Mouse (Mus musculus) testis, postnatal 10 days (tissue): ENCODE data around the gene Prn.

Experiments used
- DNase-seq: peaks from one replicate; pipeline ENCODE4 v3.0.0; 2021; ENCODE audit warnings: low spot score

The Prn gene

GRCm38 (mm10) chr2:131909683-131910572 lies at the start of gene Prn, which contains the start of gene Prnp:
Gene Prn, plus strand, starts transcription at chr2:131909957.
Gene Prnp, plus strand, starts transcription at chr2:131909928.
- peak; percentile 96 for DNase-seq

GRCm38 (mm10) chr2:131862617-131863275 lies 47.0 kb upstream of the Prn start:
- DNase-seq = no peak

GRCm38 (mm10) chr2:131863472-131863871 lies 46.3 kb upstream of the Prn start:
- DNase-seq = no peak

DNA sequence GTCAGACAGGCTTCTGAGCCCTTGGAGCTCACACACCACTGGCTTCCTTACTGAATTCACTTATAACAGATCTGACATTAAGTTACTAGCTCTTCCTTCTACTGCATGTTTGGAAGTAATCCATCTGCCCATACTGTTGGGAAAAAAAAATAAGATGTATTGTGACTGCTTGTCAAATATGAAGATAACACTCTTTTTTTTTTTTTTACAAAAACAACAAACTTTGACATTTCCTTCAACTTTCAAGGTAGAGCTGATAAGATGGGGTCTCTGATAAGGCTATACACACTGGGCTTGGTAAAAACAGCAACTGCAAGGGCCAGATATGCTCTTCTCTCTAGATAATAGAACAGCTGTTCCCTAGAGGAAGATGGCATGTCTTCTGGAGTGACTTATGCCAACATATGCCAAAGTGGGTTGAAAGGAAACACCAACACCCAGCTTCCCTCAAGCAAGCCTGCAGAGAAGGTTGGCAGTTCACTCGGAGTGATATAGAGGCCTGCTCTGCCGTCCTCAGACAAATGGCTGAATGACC lies 45.4 kb upstream of the Prn start:
- DNase-seq = no peak

- DNase-seq = no peak
Observed at GRCm38 (mm10) chr2:131866676-131867075, 43.1 kb upstream of the Prn start.

DNA sequence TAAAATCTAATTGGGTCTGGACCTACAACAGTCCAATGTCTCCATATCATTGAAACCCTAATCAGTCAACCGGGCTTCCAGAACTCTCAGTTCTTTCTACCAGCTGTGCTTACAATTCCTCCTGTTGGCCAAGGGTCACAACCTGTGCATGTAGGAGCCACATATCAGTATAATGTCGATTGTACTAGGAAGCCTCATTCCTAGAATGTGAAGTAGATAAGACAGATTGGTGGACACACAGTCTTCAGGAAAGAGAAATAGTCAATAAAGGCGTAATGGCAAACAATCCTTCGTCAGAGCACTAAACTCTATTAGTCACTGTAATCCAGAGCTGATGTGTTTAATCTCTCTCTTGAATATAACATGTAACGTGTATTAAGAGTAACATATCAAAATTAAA lies 40.8 kb upstream of the Prn start:
- DNase-seq = no peak

- no peak for DNase-seq
Observed at GRCm38 (mm10) chr2:131873376-131873775, 36.4 kb upstream of the Prn start.

- no peak for DNase-seq
Observed at GRCm38 (mm10) chr2:131876551-131877265, 33.0 kb upstream of the Prn start.

- no peak for DNase-seq
Observed at GRCm38 (mm10) chr2:131881766-131882165, 28.0 kb upstream of the Prn start.

DNA sequence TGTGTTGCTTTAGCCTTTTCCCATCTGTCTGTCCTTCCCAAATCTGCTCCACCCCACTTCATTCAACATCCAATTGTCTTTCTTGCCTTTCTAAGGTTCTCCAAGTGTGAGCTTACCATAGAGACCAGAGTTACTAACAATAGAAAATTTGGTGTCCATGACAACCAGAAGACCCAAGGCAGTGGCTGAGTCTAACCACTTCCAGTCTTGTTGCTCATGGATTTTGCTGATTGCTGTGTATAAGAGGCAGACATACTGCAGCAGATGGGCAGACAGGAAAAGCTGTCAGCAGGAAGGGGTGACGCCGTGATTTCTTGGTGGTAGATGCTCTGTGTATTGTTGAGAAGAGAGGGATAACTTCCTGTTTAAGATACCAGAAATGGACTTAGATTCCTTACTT lies 26.6 kb upstream of the Prn start:
- no peak for DNase-seq

DNA sequence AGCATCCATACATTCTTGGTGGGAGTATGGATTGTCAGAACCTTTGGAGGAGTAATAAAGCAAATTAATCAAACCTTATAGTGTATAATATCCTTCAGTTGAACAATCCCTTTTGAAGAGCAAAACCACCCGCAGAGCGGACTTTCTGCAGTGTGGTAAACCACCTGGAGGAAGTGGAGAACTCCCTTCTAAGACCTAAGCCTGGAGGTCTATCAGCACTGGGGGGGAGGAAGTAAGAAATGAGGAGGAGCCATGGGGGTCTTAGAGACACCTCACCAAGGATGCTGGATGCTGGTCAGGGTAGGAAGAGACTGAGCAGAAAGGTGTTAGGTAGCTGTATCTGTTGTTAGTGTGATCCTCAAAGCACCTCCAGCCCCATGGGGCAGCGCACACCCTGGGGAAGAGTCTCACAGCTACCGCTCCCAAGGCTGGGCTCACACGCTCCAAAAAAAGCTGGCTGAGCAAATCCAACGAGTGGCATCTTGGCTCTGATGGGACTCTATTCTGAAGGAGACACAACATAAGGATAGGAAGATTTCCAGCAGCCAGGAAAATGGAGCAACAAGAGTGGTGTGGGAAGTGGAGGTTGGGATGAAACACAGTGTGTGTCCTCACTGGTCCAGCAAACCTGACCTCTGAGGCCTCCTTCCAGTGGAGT lies 23.1 kb upstream of the Prn start:
- no peak for DNase-seq

GRCm38 (mm10) chr2:131888233-131888632 lies 21.5 kb upstream of the Prn start:
- DNase-seq = no peak

DNA sequence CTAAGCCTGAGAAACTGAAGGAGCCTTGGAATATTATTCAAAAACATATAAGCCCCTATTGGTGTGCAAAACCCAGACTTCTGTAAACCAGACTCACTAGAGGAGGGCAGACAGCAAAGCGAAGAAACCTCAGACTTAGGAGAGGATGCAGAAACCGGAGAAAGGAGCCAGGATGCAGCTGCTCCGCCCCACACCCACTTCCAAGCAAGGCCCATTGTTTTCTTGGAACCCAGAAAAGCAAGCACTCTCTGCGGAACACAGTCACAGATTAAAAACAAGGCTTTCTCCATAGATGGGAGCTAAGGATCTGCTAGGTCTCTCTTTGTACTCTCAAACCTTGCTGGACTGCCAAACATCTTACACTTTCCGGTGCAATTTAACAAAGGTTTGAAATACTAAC lies 17.2 kb upstream of the Prn start:
- no peak for DNase-seq

DNA sequence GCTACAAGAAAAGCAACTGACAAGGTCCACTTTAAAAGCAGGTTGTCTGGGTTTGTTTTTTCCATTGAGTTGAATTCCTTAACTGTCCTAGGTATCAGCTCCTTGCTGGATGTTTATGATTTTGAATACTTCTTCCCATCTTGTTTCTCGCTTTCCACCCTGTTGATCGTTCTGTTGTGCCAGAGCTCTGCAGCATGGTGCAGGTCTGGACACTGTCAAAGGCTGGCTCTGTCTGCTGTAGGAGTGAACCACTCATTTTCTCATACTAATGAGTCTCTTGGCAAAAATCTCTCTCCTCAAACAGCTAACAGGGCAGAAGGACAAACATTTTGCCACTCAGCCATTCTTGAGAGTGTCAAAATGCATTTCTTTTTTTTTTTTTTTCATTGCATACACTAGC lies 14.7 kb upstream of the Prn start:
- no peak for DNase-seq

DNA sequence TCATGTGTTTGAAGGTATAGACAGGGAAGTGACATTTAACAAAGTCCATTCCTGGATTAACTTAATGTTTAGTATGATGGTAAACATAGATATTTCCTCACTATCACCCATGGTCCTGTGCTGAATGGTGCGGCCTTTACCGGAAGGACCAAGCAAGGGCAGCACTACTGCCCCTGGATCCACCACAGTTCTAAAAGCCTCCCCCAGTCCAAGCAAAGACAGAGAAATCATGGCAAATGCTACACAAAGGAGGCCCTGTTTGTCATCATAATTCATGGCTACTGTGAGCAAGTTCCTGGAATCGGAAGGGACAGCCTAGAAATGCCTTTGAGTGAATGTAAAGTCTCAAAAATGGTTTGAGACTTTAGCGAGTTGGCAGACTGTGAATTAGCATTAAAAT lies 13.7 kb upstream of the Prn start:
- DNase-seq = no peak

GRCm38 (mm10) chr2:131897336-131898109 lies 12.2 kb upstream of the Prn start:
- no peak for DNase-seq

- DNase-seq = no peak
Observed at GRCm38 (mm10) chr2:131902423-131902822, 7.3 kb upstream of the Prn start.

DNA sequence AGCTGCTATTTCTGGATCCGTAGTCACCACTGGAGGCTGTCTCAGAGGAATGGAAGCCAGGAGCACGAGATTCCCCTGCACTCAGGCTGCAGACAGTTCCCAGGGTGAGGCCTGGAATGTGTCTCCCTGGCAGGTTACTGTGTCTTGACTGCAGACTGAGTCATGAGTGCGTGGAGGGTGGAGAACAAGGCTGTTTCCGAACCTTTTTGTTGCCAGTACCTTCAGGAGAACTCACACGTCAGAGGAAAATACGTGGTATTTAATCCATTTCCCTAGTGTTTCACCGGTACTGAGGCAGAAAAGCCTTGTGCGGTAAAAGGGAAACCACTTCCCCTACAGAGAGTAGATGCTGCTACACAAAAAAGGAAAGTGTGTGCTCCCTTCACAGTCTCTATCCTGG lies 6.9 kb upstream of the Prn start:
- no peak for DNase-seq

DNA sequence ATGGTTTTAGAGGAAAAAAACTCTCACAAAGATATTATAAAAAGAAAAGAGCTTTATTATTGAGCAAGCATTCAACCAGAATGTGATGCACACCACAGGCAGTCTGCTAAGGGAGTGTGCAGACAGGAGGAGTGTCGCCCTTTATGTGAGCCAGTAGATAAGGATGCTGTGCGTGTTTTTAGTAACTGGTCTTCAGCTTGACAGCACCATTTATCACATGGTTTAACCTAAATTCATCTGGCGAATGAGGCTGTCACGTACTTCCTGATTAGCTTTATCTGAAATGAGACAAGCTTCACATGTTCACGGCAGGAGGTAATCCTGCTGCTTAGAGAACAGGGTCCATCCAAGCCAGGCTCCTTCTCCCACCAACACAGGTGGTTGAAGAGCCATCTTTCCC lies 4.7 kb upstream of the Prn start:
- DNase-seq = no peak

GRCm38 (mm10) chr2:131905776-131906175 lies 4.0 kb upstream of the Prn start:
- no peak for DNase-seq

DNA sequence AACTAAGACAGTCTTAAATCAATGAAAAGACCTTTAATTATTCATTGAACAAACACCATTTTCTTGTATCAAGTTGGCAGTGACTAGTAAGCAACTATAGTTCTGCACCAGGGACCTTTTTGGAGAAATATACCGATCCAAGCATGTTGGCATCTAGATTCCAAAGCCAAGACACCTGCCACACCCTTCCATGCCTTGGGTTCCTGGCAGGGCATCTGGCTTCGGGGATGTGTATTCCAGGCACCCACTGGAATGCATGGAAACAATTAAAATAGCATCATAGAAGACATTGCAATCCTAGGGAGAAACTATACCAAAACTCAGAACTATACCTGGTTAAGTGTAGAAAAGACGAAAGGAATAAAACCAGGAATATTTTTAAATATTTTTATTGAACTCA lies 3.5 kb upstream of the Prn start:
- no peak for DNase-seq
